Mouse (Mus musculus) hindbrain, embryonic 12.5 days (tissue): ENCODE measurements around the gene Pde4d. TPM values are rescaled to one million over a fixed set of nuclear protein-coding genes. Genes with fewer than 3 reads are reported as not detected.
A peak's percentile ranks its signal among the peaks of the same experiment; 100 is the strongest.

Experiments used
- ATAC-seq: fragments of 200-750 bp; cut with Nextera tagmentation; 2 replicates; pipeline ENCODE4 v1.8.0; 2017; ENCODE audit warnings: moderate TSS enrichment; ENCODE audit not compliant: low FRiP score
- H3K27ac ChIP-seq: fragments of 300-500 bp; sonication (generic); 2 replicates; pipeline ENCODE4 v1.5.1; 2016; ENCODE audit warnings: mild to moderate bottlenecking
- H3K27me3 ChIP-seq: fragments of 300-500 bp; sonication (generic); 2 replicates; pipeline ENCODE4 v1.6.1; 2016; ENCODE audit warnings: mild to moderate bottlenecking
- H3K36me3 ChIP-seq: fragments of 300-500 bp; sonication (generic); 2 replicates; pipeline ENCODE4 v1.6.1; 2016; ENCODE audit warnings: mild to moderate bottlenecking
- H3K4me1 ChIP-seq: fragments of 300-500 bp; sonication (generic); 2 replicates; pipeline ENCODE4 v1.6.1; 2016
- H3K4me2 ChIP-seq: fragments of 300-500 bp; sonication (generic); replicated peaks from 2 replicates; pipeline ENCODE4 v1.6.1; 2016; ENCODE audit warnings: mild to moderate bottlenecking
- H3K4me3 ChIP-seq: fragments of 300-500 bp; sonication (generic); 2 replicates; pipeline ENCODE4 v1.5.1; 2016; ENCODE audit warnings: mild to moderate bottlenecking
- H3K9ac ChIP-seq: fragments of 300-500 bp; sonication (generic); 2 replicates; pipeline ENCODE4 v1.6.1; 2016; ENCODE audit warnings: mild to moderate bottlenecking, moderate library complexity
- H3K9me3 ChIP-seq: fragments of 300-500 bp; sonication (generic); replicated peaks from 2 replicates; pipeline ENCODE4 v1.6.1; 2016; ENCODE audit warnings: mild to moderate bottlenecking
- WGBS: fragments of 180-500 bp; shearing (Covaris S2); methylation state at CpG from one replicate; pipeline ENCODE4 v1.1.7; 2016; 5-methylcytosine and 5-hydroxymethylcytosine counted together
- microRNA counts: library from miRNA; unstranded; fragments of <30 nt; microRNA quantifications from one replicate; lab custom pipeline; 2017
- microRNA-seq: library from miRNA; unstranded; fragments of <30 nt; microRNA quantifications from one replicate; pipeline ENCODE4, GENCODE M21; 2017
- polyA plus RNA-seq: library from polyadenylated mRNA; unstranded; fragments of >200 nt; fragmentation: Nextera tagmentation; extraction: Ambion mirVana; gene quantifications from 2 replicates; pipeline ENCODE4 v1.2.1, GENCODE M21; 2016

Pde4d gene
- polyA plus RNA-seq, 1 experiment from 2014 or later: 20.6 TPM

DNA sequence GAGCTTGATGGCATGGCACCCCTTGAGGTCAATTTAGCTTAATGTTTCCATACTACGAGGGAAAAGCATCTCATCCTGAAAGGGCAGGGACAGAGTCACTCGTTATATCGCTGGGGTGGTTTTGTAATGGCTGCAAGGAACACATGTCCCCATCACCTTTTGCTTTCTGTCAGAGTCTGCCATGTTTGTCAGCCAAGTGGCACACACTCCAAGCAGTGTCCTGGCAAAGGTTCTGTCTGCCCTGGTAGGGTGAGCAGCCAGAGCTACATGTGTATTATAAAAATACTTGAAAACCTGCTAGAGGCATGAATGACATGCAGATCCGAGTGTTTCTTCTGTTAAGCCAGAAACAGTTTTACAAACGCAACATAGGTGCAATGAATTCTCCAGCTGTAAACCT lies 1535.7 kb downstream of the Pde4d start:
- ATAC-seq: no peak
- 84% methylated on average over 5 of the region's 5 CpGs for WGBS

DNA sequence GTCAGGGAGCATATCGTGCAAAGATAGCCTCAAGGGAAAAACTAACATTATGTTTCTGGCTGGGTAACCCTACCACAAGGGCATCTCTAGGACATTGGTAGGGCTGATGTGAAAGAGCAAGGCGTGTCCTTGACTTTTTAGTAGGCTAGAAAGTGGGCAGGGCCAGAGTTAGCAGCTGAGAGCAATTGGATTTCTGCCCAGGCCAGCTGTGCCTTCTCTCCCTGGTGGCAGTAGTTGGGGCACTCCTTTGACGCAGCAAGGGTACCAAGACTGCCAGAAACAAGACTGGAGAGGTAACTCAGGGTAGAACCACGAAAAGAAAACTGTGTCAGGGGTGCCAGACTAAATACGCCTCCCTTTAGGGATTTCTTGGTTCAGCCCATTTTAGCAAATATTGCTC lies 1536.1 kb downstream of the Pde4d start:
- Histone ChIP-seq H3K4me2 (no peak overlapping the region), H3K27ac (no peak overlapping the region), H3K27me3 (no peaks in the 10 kb centered on the region), H3K9me3 (no peaks in the 10 kb centered on the region), H3K4me3 (no peak overlapping the region), H3K9ac (no peak overlapping the region), H3K4me1 (no peaks in the 10 kb centered on the region), H3K36me3 (no peaks in the 10 kb centered on the region)
- no peak for ATAC-seq
- WGBS: 68% methylated on average over 5 of the region's 5 CpGs

More for the DNA sequence above, 1535.7 kb downstream of the Pde4d start:
- Histone ChIP-seq H3K9ac (no peak overlapping the region), H3K9me3 (no peaks in the 10 kb centered on the region), H3K36me3 (no peaks in the 10 kb centered on the region), H3K4me3 (no peak overlapping the region), H3K27me3 (no peaks in the 10 kb centered on the region), H3K27ac (no peak overlapping the region), H3K4me1 (no peaks in the 10 kb centered on the region), H3K4me2 (no peak overlapping the region)

GRCm38 (mm10) chr13:109992775-109993505 lies 1543.2 kb downstream of the Pde4d start:
- no peak overlapping the region for H3K9ac ChIP-seq
- 68% methylated on average over 5 of the region's 5 CpGs for WGBS

GRCm38 (mm10) chr13:109994240-109994764 lies 1544.6 kb downstream of the Pde4d start:
- H3K36me3 ChIP-seq: no peaks in the 10 kb centered on the region
- 77% methylated on average over 3 of the region's 3 CpGs for WGBS
- no peak overlapping the region for H3K9ac ChIP-seq
- H3K4me2 ChIP-seq: no peak overlapping the region
- H3K4me1 ChIP-seq: no peaks in the 10 kb centered on the region; the same call in 1 of the 2 replicates
- no peaks in the 10 kb centered on the region for H3K27me3 ChIP-seq
- no peak overlapping the region for H3K4me3 ChIP-seq
- no peak overlapping the region for H3K27ac ChIP-seq
- ATAC-seq: no peak
- no peaks in the 10 kb centered on the region for H3K9me3 ChIP-seq

More at GRCm38 (mm10) chr13:109992775-109993505, 1543.2 kb downstream of the Pde4d start:
- no peaks in the 10 kb centered on the region for H3K27me3 ChIP-seq
- ATAC-seq: no peak
- no peak overlapping the region for H3K27ac ChIP-seq
- H3K4me1 ChIP-seq: no peaks in the 10 kb centered on the region; the same call in 1 of the 2 replicates
- no peaks in the 10 kb centered on the region for H3K36me3 ChIP-seq
- no peak overlapping the region for H3K4me3 ChIP-seq
- H3K9me3 ChIP-seq: no peaks in the 10 kb centered on the region
- no peak overlapping the region for H3K4me2 ChIP-seq

DNA sequence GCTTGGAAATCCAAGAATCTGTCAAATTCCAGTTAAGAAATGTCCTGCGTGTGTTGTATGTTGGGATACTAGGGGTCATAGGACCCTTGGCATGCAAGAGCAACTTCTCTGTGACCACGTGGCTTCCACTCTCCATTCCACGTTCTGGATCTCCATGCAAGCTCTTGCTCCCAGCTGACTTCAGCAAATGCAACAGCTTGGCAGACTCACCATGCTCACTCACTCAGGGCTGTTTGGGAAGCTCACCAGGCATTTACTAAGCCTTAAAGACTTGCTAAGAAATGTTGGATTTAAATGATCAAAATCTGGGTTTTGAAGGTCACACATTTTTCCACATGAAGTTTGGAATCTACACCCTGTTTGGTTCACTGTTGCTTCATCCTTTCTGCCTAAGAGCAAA lies 1552.3 kb downstream of the Pde4d start:
- Histone ChIP-seq H3K27me3 (no peaks in the 10 kb centered on the region), H3K27ac (no peak overlapping the region), H3K4me3 (no peak overlapping the region), H3K4me1 (no peaks in the 10 kb centered on the region), H3K4me2 (no peak overlapping the region), H3K36me3 (no peaks in the 10 kb centered on the region), H3K9me3 (no peaks in the 10 kb centered on the region), H3K9ac (no peak overlapping the region)
- WGBS: 91% methylated on average over 3 of the region's 3 CpGs
- no peak for ATAC-seq

MicroRNAs within 50 kb of the gene (microRNA counts, 519-probe panel; counts per million panel counts)
- microRNA mmu-miR-1904 (lab: Ali Mortazavi, UCI) (470 counts per million, percentile 58 among the panel's probes with 10 or more counts), microRNA mmu-miR-582-3p (lab: Ali Mortazavi, UCI) (470 counts per million, percentile 58 among the panel's probes with 10 or more counts), microRNA mmu-miR-582-5p (lab: Ali Mortazavi, UCI) (470 counts per million, percentile 58 among the panel's probes with 10 or more counts)

Small RNA genes lying within 50 kb of the gene (microRNA-seq; reads per million reads assigned to microRNA genes)
- gene Mir1904 (not detected), gene Mir582 (30.1 reads per million, percentile 32 among the genes with 10 or more reads in this experiment)

Other genes with a start within 250 kb of the Pde4d start
- 1.5 and 1.6 TPM in 2 replicates for gene Elovl7, start 235.5 kb upstream of the Pde4d start, polyA plus RNA-seq
- gene Depdc1b, start 133.6 kb upstream of the Pde4d start, polyA plus RNA-seq: 8.1 and 9.2 TPM in 2 replicates